Mouse (Mus musculus) E14TG2a.4 (cell line): ENCODE measurements around the gene Kbtbd12.

Source experiments
- CTCF ChIP-seq: conservative IDR thresholded peaks from 2 replicates; pipeline ENCODE4 v1.5.1; 2014; ENCODE audit warnings: low read length
- NANOG ChIP-seq: IDR thresholded peaks from 2 replicates; pipeline ENCODE4 v1.6.1; 2014; ENCODE audit warnings: borderline replicate concordance, low read length, mixed read lengths
- POU5F1 ChIP-seq: IDR thresholded peaks from 2 replicates; pipeline ENCODE4 v1.6.1; 2014; ENCODE audit warnings: low read length, borderline replicate concordance

- TF ChIP-seq CTCF (no peak), NANOG (no peak), POU5F1 (no peak)
Measured at GRCm38 (mm10) chr6:88566676-88567075, 71.1 kb downstream of the Kbtbd12 start.
